Mouse (Mus musculus): ENCODE data around the gene Csrp1.

DNA sequence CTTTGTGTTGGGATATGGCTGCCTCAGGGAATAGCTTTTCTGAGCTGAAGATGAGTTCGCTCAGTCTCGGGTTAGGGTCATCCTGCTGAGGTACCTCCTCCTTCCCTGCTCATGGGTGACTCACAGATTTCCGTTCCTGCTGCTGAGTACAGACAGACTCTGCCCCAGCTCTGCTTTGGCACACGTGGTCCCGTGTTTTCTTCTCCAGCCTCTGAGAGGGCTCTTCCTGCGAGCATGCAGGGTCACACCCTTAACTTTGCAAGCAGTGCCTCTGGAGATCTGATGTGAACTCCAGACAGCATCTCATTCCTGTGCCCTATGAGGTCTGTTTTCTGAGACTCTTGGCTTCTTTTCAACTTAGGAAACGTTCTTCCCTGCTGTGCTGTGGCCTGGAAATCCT, 8.7 kb upstream of the Csrp1 start:
- TF ChIP-seq CTCF (IDR thresholded peaks at IDR 0.05; ENCODE audit: insufficient read depth, low read depth, low read length) = no peak
- no peak for TF ChIP-seq POLR2A (IDR thresholded peaks at IDR 0.05; ENCODE audit: insufficient read depth, low read depth, low read length)

Data from olfactory bulb, adult 2 months (tissue).